Mouse (Mus musculus): ENCODE data around the gene Clec2l. TPM values are rescaled to one million over a fixed set of nuclear protein-coding genes. Genes with fewer than 3 reads are reported as not detected.

The Clec2l gene
- total RNA-seq, 2 experiments from 2014 or later: 67.4 to 69.7 TPM

- no peak for DNase-seq (ENCODE audit: extremely low spot score in 1 of 2, low spot score in 2 of 2)
- intact Hi-C loops (cut with DNase I): no loop called here
- H3K4me3 ChIP-seq: no peak overlapping the region
- no peak overlapping the region for H3K27ac ChIP-seq
- TF ChIP-seq CTCF (IDR thresholded peaks at IDR 0.05): no peak
These were observed 62.6 kb downstream of the Clec2l start for GRCm38 (mm10) chr6:38725515-38725914.

Other genes with a start within 250 kb of the Clec2l start
- 10 to 100 TPM; 53.7 to 65.8 TPM for gene Ubn2, start 229.1 kb upstream of the Clec2l start, total RNA-seq (2021)
- gene Fmc1, start 129.6 kb upstream of the Clec2l start, total RNA-seq (2021): 10 to 100 TPM; 53.2 to 58.7 TPM
- gene Luc7l2, start 111.7 kb upstream of the Clec2l start, total RNA-seq (2021): 100 to 1,000 TPM; 180 to 183 TPM
- gene Klrg2, start 25.8 kb upstream of the Clec2l start, total RNA-seq (2021): 1 to 10 TPM in 1 of 2 experiments, under 1 TPM in 1; 0.70 to 1.1 TPM
- 1 to 10 TPM; 2.2 to 2.6 TPM for gene Tbxas1, start 212.3 kb downstream of the Clec2l start, total RNA-seq (2021)
- gene Hipk2, start 213.1 kb downstream of the Clec2l start, total RNA-seq (2021): 10 to 100 TPM; 54.7 to 61.3 TPM

Data from left cerebral cortex, adult 2 months (tissue).